Mouse (Mus musculus) heart, adult 2 months (tissue): ENCODE results near the gene Pcnx. TPM values are rescaled to one million over a fixed set of nuclear protein-coding genes. Genes with fewer than 3 reads are reported as not detected.

ENCODE experiments used
- DNase-seq, 2 experiments: peaks; one replicate each; pipeline ENCODE4 v3.0.0; 2021
- H3K27ac ChIP-seq: fragments of 200-600 bp; 2 replicates; pipeline ENCODE4 v1.8.1; 2022
- H3K27me3 ChIP-seq: fragments of 200-500 bp; 2 replicates; pipeline ENCODE4 v1.6.1; 2012; ENCODE audit warnings: mild to moderate bottlenecking, low read length, inconsistent platforms, mixed read lengths; ENCODE audit not compliant: control insufficient read depth, insufficient read depth
- H3K36me3 ChIP-seq: fragments of 200-500 bp; 2 replicates; pipeline ENCODE4 v1.6.1; 2012; ENCODE audit warnings: low read length, inconsistent platforms; ENCODE audit not compliant: control insufficient read depth, insufficient read depth
- H3K4me1 ChIP-seq: fragments of 200-500 bp; 2 replicates; pipeline ENCODE4 v1.6.1; 2011; ENCODE audit warnings: low read length; ENCODE audit not compliant: control insufficient read depth, insufficient read depth
- H3K4me3 ChIP-seq: fragments of 200-600 bp; 2 replicates; pipeline ENCODE4 v1.8.1; 2022
- H3K79me2 ChIP-seq: fragments of 200-500 bp; replicated peaks from 2 replicates; pipeline ENCODE4 v1.6.1; 2012; ENCODE audit warnings: mild to moderate bottlenecking, inconsistent platforms, low read length, moderate library complexity, mixed read lengths; ENCODE audit not compliant: control insufficient read depth, insufficient read depth
- H3K9ac ChIP-seq: fragments of 200-500 bp; 2 replicates; pipeline ENCODE4 v1.6.1; 2012; ENCODE audit warnings: low read depth, mild to moderate bottlenecking, control low read depth, inconsistent platforms, low read length, mixed read lengths
- CTCF ChIP-seq: fragments of 200-600 bp; IDR thresholded peaks from 2 replicates; pipeline ENCODE4 v1.8.1; 2022; ENCODE audit warnings: antibody characterized with exemption, mild to moderate bottlenecking, moderate library complexity
- EP300 ChIP-seq: fragments of 200-500 bp; IDR thresholded peaks from 2 replicates; pipeline ENCODE4 v1.6.1; 2011; ENCODE audit warnings: low read depth, low read length, control low read depth; ENCODE audit not compliant: insufficient read depth
- POLR2A ChIP-seq: fragments of 200-500 bp; IDR thresholded peaks from 2 replicates; pipeline ENCODE4 v1.6.1; 2011; ENCODE audit warnings: mild to moderate bottlenecking, low read depth, low read length, control low read depth; ENCODE audit not compliant: insufficient read depth
- WGBS: fragments of 180-500 bp; shearing (Covaris S2); methylation state at CpG from one replicate; pipeline ENCODE4 v1.1.7; 2018; 5-methylcytosine and 5-hydroxymethylcytosine counted together
- intact Hi-C: fragments of 180-260 bp; cut with DNase I; formaldehyde crosslinking; loops from one replicate; pipeline ENCODE4 v1.15.1; 2025
- long read RNA-seq: library from polyadenylated mRNA; stranded (forward); transcript quantifications from one replicate; pipeline ENCODE4 v2.0.0, GENCODE M21; 2021
- polyA plus RNA-seq: library from polyadenylated mRNA; depleted of rRNA; stranded (reverse); fragments of >200 nt; gene quantifications from 2 replicates; pipeline ENCODE4 v1.2.3, GENCODE M21; 2012; rRNA removed
- total RNA-seq, 2 experiments: library from RNA; stranded (reverse); gene quantifications; 2 replicates each; pipeline ENCODE4 v1.2.3; 2021

Pcnx gene
- total RNA-seq, result 10 to 100 TPM; 58.3 to 61.7 TPM
- polyA plus RNA-seq, result 25.4 and 42.8 TPM in 2 replicates
- long read RNA-seq, partial matches to known transcripts, result 2 of 2 reads
- long read RNA-seq, other reads (novel, unspliced or antisense), result 0 of 2 reads

- Histone ChIP-seq H3K36me3 (peaks cover 7% of the 10 kb centered on the region; the same call in 1 of the 2 replicates), H3K27ac (peak within 1 kb of the TSS; percentile 97), H3K4me3 (peak within 1 kb of the TSS; percentile 96), H3K9ac (peak within 1 kb of the TSS; percentile 99), H3K79me2 (peaks cover 6% of the 10 kb centered on the region), H3K27me3 (no peaks in the 10 kb centered on the region), H3K4me1 (peaks cover 13% of the 10 kb centered on the region)
- 4% methylated on average over 54 of the region's 83 CpGs for WGBS
- TF ChIP-seq CTCF (peak; percentile 66), POLR2A (no peak), EP300 (no peak)
- intact Hi-C loops, result loop anchor here (1.0 to 2.0 kb wide), 3 partner anchors 53 to 63 kb away; no protein-coding TSS in a partner anchor
- DNase-seq, result peak; percentile 93
Measured at GRCm38 (mm10) chr12:81859351-81860307, at the start of gene Pcnx. Gene Pcnx (plus strand): TSS chr12:81860023.

GRCm38 (mm10) chr12:81810417-81810816 is 49.4 kb upstream of the Pcnx start:
- Histone ChIP-seq H3K27me3 (no peaks in the 10 kb centered on the region), H3K27ac (no peak overlapping the region), H3K36me3 (no peaks in the 10 kb centered on the region), H3K9ac (no peak overlapping the region), H3K4me1 (peaks cover 5% of the 10 kb centered on the region), H3K79me2 (no peaks in the 10 kb centered on the region), H3K4me3 (no peak overlapping the region)
- no peak for TF ChIP-seq EP300
- TF ChIP-seq CTCF, result no peak
- no peak for TF ChIP-seq POLR2A
- DNase-seq, result no peak
- intact Hi-C loops, result no loop called here
- 78% methylated on average over 8 of the region's 8 CpGs for WGBS

- 89% methylated on average over 5 of the region's 5 CpGs for WGBS
- Histone ChIP-seq H3K36me3 (no peaks in the 10 kb centered on the region), H3K79me2 (no peaks in the 10 kb centered on the region), H3K27ac (no peak overlapping the region), H3K4me3 (no peak overlapping the region), H3K4me1 (peaks cover 1% of the 10 kb centered on the region; the same call in 1 of the 2 replicates), H3K9ac (no peak overlapping the region), H3K27me3 (no peaks in the 10 kb centered on the region)
- no peak for DNase-seq
- TF ChIP-seq POLR2A (no peak), EP300 (no peak), CTCF (no peak)
- intact Hi-C loops, result no loop called here
Measured at GRCm38 (mm10) chr12:81814742-81815141, 45.1 kb upstream of the Pcnx start.

GRCm38 (mm10) chr12:81816330-81817125 is 43.3 kb upstream of the Pcnx start:
- Histone ChIP-seq H3K36me3 (no peaks in the 10 kb centered on the region), H3K4me3 (no peak overlapping the region), H3K9ac (no peak overlapping the region), H3K27me3 (no peaks in the 10 kb centered on the region), H3K27ac (peak overlapping the region; percentile 48), H3K79me2 (no peaks in the 10 kb centered on the region), H3K4me1 (peaks cover 1% of the 10 kb centered on the region; the same call in 1 of the 2 replicates)
- peak; percentile 15 to 27 for DNase-seq
- WGBS, result 27% methylated on average over 10 of the region's 10 CpGs
- intact Hi-C loops, result no loop called here
- peak; percentile 24; the same call in 1 of the 2 replicates for TF ChIP-seq EP300
- no peak for TF ChIP-seq CTCF
- peak; percentile 23; the same call in 1 of the 2 replicates for TF ChIP-seq POLR2A

GRCm38 (mm10) chr12:81817126-81817505 is 42.7 kb upstream of the Pcnx start:
- no peak overlapping the region; the same call in 1 of the 2 replicates for H3K27ac ChIP-seq

More at GRCm38 (mm10) chr12:81817126-81817505, 42.7 kb upstream of the Pcnx start:
- H3K36me3 ChIP-seq, result no peaks in the 10 kb centered on the region
- H3K79me2 ChIP-seq, result no peaks in the 10 kb centered on the region
- no peaks in the 10 kb centered on the region for H3K27me3 ChIP-seq
- H3K9ac ChIP-seq, result no peak overlapping the region
- no peak for TF ChIP-seq POLR2A
- TF ChIP-seq CTCF, result no peak
- no peak for TF ChIP-seq EP300
- no peak for DNase-seq
- intact Hi-C loops, result no loop called here
- WGBS, result 49% methylated on average over 6 of the region's 6 CpGs
- no peak overlapping the region for H3K4me3 ChIP-seq
- H3K4me1 ChIP-seq, result peaks cover 1% of the 10 kb centered on the region; the same call in 1 of the 2 replicates
